Mouse (Mus musculus): ENCODE measurements around the gene Smarcd2.

GRCm38 (mm10) chr11:106307432-106307831 lies 34.7 kb upstream of the Smarcd2 start:
- no peak for TF ChIP-seq E2F4 (IDR thresholded peaks at IDR 0.05; ENCODE audit: insufficient read depth)
- no peak for TF ChIP-seq POLR2A (IDR thresholded peaks at IDR 0.05; ENCODE audit: insufficient read length, low read depth)
- TF ChIP-seq TCF12 (IDR thresholded peaks at IDR 0.05; ENCODE audit: insufficient read depth, poor library complexity, severe bottlenecking) = no peak
- TF ChIP-seq MAX (IDR thresholded peaks at IDR 0.05; ENCODE audit: low read depth) = no peak
- no peak for TF ChIP-seq POLR2AphosphoS2 (IDR thresholded peaks at IDR 0.05; ENCODE audit: insufficient read length, low read depth)
- no peak for TF ChIP-seq USF1 (IDR thresholded peaks at IDR 0.05; ENCODE audit: low read depth)
- no peak for TF ChIP-seq CEBPB (IDR thresholded peaks at IDR 0.05; ENCODE audit: insufficient read depth, poor library complexity, severe bottlenecking)
- TF ChIP-seq MYOG (IDR thresholded peaks at IDR 0.05; ENCODE audit: control insufficient read depth in 1 of 3, insufficient read depth in 1 of 3, insufficient read length in 2 of 3, low read depth in 2 of 3) = no peak
- no peak for TF ChIP-seq SRF (IDR thresholded peaks at IDR 0.05; ENCODE audit: control insufficient read depth, insufficient read length, low read depth)
- no peak for TF ChIP-seq REST (IDR thresholded peaks at IDR 0.05; ENCODE audit: insufficient read depth, insufficient read length)
- TF ChIP-seq MYOD1 (IDR thresholded peaks at IDR 0.05; ENCODE audit: control insufficient read depth in 1 of 3, insufficient read length in 2 of 3, low read depth in 2 of 3) = no peak
- no peak for TF ChIP-seq TCF3 (IDR thresholded peaks at IDR 0.05; ENCODE audit: insufficient read length, low read depth)
